Mouse (Mus musculus) lung, adult 2 months (tissue): ENCODE results near the gene Fbxo39.

Source experiments
- CTCF ChIP-seq: fragments of 200-500 bp; IDR thresholded peaks from 2 replicates; pipeline ENCODE4 v1.5.1; 2011; ENCODE audit warnings: mild to moderate bottlenecking, low read length, control low read depth; ENCODE audit not compliant: insufficient read depth
- POLR2A ChIP-seq: fragments of 200-500 bp; IDR thresholded peaks from 2 replicates; pipeline ENCODE4 v1.6.1; 2011; ENCODE audit warnings: low read depth, mild to moderate bottlenecking, control low read depth, low read length, borderline replicate concordance; ENCODE audit errors: extremely low read depth

DNA sequence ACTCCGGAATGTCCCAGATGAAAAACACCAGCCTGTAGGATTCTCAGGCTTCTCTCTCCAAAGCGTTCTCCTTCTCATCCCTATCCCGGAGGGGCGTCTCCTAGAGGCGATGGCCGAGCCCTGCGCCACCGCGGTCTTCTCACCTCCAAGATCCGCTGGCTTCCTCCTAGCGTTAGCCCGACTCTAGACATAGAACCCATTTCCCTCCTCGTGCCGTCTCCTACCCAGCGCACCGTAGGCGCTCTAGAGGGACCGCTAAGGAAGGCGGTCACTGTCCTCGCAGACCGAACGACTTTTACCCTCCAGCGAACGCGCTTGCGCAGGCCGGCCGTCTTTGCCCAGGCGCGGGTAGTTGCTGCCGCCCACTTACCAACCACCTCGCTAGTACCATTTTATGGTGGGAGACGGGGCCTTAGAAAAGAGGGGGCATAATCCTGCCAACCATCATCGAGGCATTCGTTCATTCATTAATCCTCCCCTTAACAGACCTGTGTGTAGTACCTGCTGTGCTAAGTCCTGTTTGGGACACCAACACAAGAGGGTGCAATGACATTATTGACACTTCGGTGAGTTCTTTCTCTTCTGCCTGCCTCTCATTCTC, 47.2 kb upstream of the Fbxo39 start, which contains the start of gene Slc13a5:
- TF ChIP-seq CTCF (no peak), POLR2A (no peak)
